Mouse (Mus musculus): Measurements from ENCODE around the gene B9d2. TPM values are rescaled to one million over a fixed set of nuclear protein-coding genes. Genes with fewer than 3 reads are reported as not detected.

Gene B9d2
- polyA plus RNA-seq, 1 experiment from 2014 or later: 24.9 TPM

GRCm38 (mm10) chr7:25707581-25708292 lies 27.2 kb downstream of the B9d2 start:
- peaks cover 15% of the 10 kb centered on the region for H3K27me3 ChIP-seq
- H3K4me3 ChIP-seq: no peak overlapping the region
- peaks cover 56% of the 10 kb centered on the region for H3K4me1 ChIP-seq
- no peak overlapping the region for H3K9ac ChIP-seq
- H3K9me3 ChIP-seq: no peaks in the 10 kb centered on the region
- peak overlapping the region; percentile 59 for H3K27ac ChIP-seq
- H3K4me2 ChIP-seq: no peak overlapping the region
- peaks cover 7% of the 10 kb centered on the region for H3K36me3 ChIP-seq
- no peak for ATAC-seq (ENCODE audit: insufficient number of reproducible peaks, low FRiP score, low TSS enrichment, low read depth)
- WGBS: 55% methylated on average over 15 of the region's 15 CpGs

GRCm38 (mm10) chr7:25709961-25710360 lies 29.4 kb downstream of the B9d2 start:
- Histone ChIP-seq H3K36me3 (peaks cover 29% of the 10 kb centered on the region), H3K4me1 (peaks cover 49% of the 10 kb centered on the region), H3K4me3 (no peak overlapping the region), H3K27me3 (0 out of 2 replicates have a peak, but pooled peaks cover 3% of the 10 kb centered on the region), H3K4me2 (peak overlapping the region; percentile 10; the same call in 1 of the 2 replicates), H3K9ac (no peak overlapping the region), H3K9me3 (no peaks in the 10 kb centered on the region), H3K27ac (peak overlapping the region; percentile 43; the same call in 1 of the 2 replicates)
- ATAC-seq (ENCODE audit: insufficient number of reproducible peaks, low FRiP score, low TSS enrichment, low read depth): no peak
- WGBS: 10% methylated on average over 12 of the region's 12 CpGs

DNA sequence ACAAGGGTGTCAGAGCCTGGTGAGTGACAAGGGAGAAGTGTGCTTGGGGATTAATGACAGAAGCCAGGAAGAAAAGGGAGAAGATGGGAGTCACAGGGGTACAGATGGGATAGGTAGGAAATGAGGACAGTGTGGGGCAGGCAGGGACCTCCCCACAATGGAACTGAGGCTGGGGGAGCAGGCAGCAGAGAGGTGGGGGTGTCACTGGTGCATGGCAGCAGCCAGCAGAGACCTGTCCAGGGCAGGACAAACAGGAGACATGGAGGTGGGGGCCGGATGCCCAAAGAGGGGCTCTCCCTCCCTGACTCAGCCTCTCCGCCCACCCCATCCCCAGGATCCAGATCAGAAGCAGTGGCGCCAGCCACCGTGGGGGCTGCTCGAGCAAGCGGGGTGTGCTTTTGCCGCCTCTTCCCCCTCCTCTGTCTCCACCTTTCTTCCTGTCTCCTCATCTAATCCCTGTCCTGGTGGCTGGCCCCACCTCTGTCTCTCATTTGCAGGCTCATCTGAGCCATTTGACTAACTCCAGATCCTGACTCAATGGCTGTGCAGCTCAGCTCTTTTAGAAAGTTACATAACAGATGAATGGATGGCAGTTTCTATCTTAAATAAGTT lies 30.0 kb downstream of the B9d2 start:
- 0 out of 2 replicates have a peak overlapping the region, but pooled peaks have one; percentile 22 for H3K27ac ChIP-seq
- H3K36me3 ChIP-seq: peaks cover 36% of the 10 kb centered on the region
- no peak overlapping the region for H3K9ac ChIP-seq
- H3K4me3 ChIP-seq: no peak overlapping the region
- H3K4me2 ChIP-seq: peak overlapping the region; percentile 10; the same call in 1 of the 2 replicates
- WGBS: 4% methylated on average over 7 of the region's 7 CpGs
- no peaks in the 10 kb centered on the region for H3K27me3 ChIP-seq
- no peak for ATAC-seq (ENCODE audit: insufficient number of reproducible peaks, low FRiP score, low TSS enrichment, low read depth)
- H3K4me1 ChIP-seq: peaks cover 47% of the 10 kb centered on the region
- no peaks in the 10 kb centered on the region for H3K9me3 ChIP-seq

DNA sequence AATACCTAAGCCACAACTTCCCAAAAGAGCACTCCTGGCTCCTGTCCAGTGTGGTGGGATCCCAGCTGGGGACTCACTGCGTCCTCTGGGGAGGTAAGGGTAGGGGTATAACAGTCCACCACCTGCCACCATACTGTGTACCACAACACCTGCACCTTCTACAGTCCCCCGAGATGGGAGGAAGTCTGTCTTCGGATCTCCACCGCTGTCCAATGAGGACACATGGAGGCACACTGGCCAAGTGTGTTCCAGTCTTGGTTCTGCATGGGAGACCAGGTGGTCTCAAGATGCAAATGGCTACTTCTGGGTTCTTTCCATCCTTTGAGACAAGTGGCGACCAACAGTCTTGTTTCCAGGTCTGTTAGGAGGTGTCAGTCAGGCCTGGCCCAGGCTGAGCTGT lies 30.6 kb downstream of the B9d2 start:
- no peak overlapping the region for H3K9ac ChIP-seq
- no peaks in the 10 kb centered on the region for H3K27me3 ChIP-seq
- H3K9me3 ChIP-seq: no peaks in the 10 kb centered on the region
- no peak overlapping the region for H3K4me3 ChIP-seq
- H3K4me1 ChIP-seq: peaks cover 47% of the 10 kb centered on the region
- H3K4me2 ChIP-seq: peak overlapping the region; percentile 10; the same call in 1 of the 2 replicates
- no peak for ATAC-seq (ENCODE audit: insufficient number of reproducible peaks, low FRiP score, low TSS enrichment, low read depth)
- peaks cover 41% of the 10 kb centered on the region for H3K36me3 ChIP-seq
- peak overlapping the region; percentile 61 for H3K27ac ChIP-seq
- 47% methylated on average over 5 of the region's 5 CpGs for WGBS

DNA sequence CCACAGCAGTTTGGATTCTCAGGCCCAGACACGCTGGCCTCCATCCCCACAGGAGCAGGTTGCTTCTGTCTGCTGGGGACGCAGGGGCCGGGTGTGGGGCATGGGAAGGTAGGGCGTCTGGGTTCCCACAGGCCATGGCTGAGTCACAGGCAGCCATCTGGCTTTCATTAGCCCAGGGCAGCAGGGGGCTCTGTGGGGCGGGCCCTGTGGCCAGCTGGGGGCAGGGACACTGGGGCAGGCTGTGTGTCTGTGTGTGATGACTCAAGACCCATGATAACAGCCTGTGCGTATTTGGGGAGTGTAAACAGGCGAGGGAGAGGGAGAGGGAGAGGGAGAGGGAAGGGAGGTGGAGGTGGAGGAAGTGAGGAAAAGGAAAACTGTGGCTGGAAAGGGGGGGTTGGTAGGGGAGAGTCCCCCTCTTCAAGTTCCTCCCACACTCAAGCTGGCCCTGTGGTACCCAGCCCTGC lies 31.2 kb downstream of the B9d2 start:
- Histone ChIP-seq H3K36me3 (peaks cover 45% of the 10 kb centered on the region), H3K4me1 (peaks cover 47% of the 10 kb centered on the region), H3K4me2 (no peak overlapping the region), H3K9ac (no peak overlapping the region), H3K4me3 (no peak overlapping the region), H3K9me3 (no peaks in the 10 kb centered on the region), H3K27me3 (no peaks in the 10 kb centered on the region), H3K27ac (peak overlapping the region; percentile 61)
- 0 out of 2 replicates have a peak, but pooled peaks have one; percentile 16 for ATAC-seq (ENCODE audit: insufficient number of reproducible peaks, low FRiP score, low TSS enrichment, low read depth)
- 16% methylated on average over 7 of the region's 7 CpGs for WGBS

GRCm38 (mm10) chr7:25712801-25713200 lies 32.2 kb downstream of the B9d2 start:
- Histone ChIP-seq H3K4me3 (no peak overlapping the region), H3K27me3 (no peaks in the 10 kb centered on the region), H3K9me3 (no peaks in the 10 kb centered on the region), H3K36me3 (peaks cover 45% of the 10 kb centered on the region), H3K9ac (no peak overlapping the region), H3K4me1 (peaks cover 43% of the 10 kb centered on the region), H3K27ac (no peak overlapping the region), H3K4me2 (no peak overlapping the region)
- 85% methylated on average over 9 of the region's 9 CpGs for WGBS
- no peak for ATAC-seq (ENCODE audit: insufficient number of reproducible peaks, low FRiP score, low TSS enrichment, low read depth)

GRCm38 (mm10) chr7:25714581-25714980 lies 34.0 kb downstream of the B9d2 start:
- Histone ChIP-seq H3K4me1 (peaks cover 48% of the 10 kb centered on the region), H3K4me3 (no peak overlapping the region), H3K4me2 (no peak overlapping the region), H3K9me3 (no peaks in the 10 kb centered on the region), H3K36me3 (peaks cover 45% of the 10 kb centered on the region), H3K27ac (no peak overlapping the region), H3K9ac (no peak overlapping the region), H3K27me3 (no peaks in the 10 kb centered on the region)
- WGBS: 91% methylated on average over 8 of the region's 8 CpGs
- no peak for ATAC-seq (ENCODE audit: insufficient number of reproducible peaks, low FRiP score, low TSS enrichment, low read depth)

DNA sequence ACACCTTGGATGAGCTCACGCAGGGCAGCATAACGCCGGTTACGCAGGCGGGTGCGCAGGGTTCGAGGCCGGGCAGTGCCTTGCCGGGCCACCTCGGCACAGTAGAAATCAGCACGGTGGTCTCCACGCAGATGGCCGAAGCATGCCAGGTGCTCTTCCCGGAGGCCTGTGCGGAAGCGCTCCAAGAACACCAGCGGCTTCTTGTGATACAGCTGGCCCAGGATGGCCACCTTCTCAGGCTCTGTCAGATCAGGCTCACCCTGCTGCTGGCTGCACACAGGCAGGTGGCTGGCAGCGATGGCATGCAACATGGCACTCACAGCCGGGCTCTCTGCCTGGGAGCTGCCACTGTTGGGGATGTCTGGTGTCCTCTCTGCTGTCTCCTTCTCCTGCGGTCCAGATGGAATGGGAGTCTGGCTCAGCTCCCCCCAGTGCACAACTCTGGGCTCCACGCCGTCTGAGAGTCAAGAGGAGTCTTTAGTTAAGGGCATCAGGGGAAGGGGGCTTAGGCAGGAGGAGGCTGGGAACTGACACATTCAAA lies 35.2 kb downstream of the B9d2 start:
- Histone ChIP-seq H3K9me3 (no peaks in the 10 kb centered on the region), H3K36me3 (peaks cover 55% of the 10 kb centered on the region)
- ATAC-seq (ENCODE audit: insufficient number of reproducible peaks, low FRiP score, low TSS enrichment, low read depth): no peak

GRCm38 (mm10) chr7:25717478-25717877 lies 36.9 kb downstream of the B9d2 start:
- Histone ChIP-seq H3K4me2 (peak overlapping the region; percentile 76), H3K4me1 (peaks cover 27% of the 10 kb centered on the region), H3K27me3 (no peaks in the 10 kb centered on the region), H3K4me3 (peak overlapping the region; percentile 79), H3K27ac (no peak overlapping the region), H3K36me3 (peaks cover 62% of the 10 kb centered on the region), H3K9me3 (no peaks in the 10 kb centered on the region), H3K9ac (no peak overlapping the region)
- no peak for ATAC-seq (ENCODE audit: insufficient number of reproducible peaks, low FRiP score, low TSS enrichment, low read depth)
- 86% methylated on average over 3 of the region's 3 CpGs for WGBS

More for the DNA sequence above, 35.2 kb downstream of the B9d2 start:
- Histone ChIP-seq H3K4me2 (no peak overlapping the region), H3K9ac (no peak overlapping the region), H3K4me3 (no peak overlapping the region), H3K27ac (no peak overlapping the region), H3K4me1 (peaks cover 43% of the 10 kb centered on the region), H3K27me3 (no peaks in the 10 kb centered on the region)
- 95% methylated on average over 22 of the region's 22 CpGs for WGBS

DNA sequence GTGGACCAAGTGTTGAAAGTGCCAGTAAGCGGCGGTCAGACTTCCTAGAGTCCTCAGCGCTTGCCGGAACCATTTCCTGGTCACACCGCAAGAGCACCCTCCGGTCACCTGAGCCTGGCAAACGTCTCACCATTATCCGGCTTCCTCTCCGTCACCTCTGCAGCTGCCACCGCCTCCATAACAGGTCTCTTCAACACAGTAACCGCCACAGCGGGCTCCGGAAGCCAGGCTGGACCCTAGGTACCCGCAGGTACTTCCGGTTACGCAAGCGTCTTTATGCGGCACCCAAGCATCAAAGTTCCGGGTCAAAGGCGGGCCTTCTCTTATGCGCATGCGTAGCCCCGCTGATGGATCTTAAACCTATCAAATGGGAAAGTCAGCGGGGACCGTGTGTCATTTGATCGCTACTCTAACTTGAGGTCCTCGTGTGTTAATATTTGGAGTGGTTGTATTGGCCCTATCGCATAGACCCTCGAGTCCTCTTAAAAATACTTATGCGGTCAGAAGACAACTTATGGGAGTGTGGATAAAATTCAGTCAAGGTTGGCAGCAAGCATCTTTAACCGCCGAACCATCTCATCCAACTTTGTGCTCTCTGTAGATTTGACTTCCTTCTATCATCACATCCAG lies 38.3 kb downstream of the B9d2 start, which contains the start of gene Ccdc97:
Gene Ccdc97 (minus strand): TSS at position 301 of the 630 bp plus-strand sequence.
- peak within 1 kb of the TSS; percentile 79 for H3K4me3 ChIP-seq
- H3K27me3 ChIP-seq: no peaks in the 10 kb centered on the region
- peaks cover 62% of the 10 kb centered on the region for H3K36me3 ChIP-seq
- no peaks in the 10 kb centered on the region for H3K9me3 ChIP-seq
- peaks cover 22% of the 10 kb centered on the region for H3K4me1 ChIP-seq
- H3K4me2 ChIP-seq: peak within 1 kb of the TSS; percentile 76
- 4% methylated on average over 32 of the region's 32 CpGs for WGBS
- peak within 1 kb of the TSS; percentile 90 for H3K27ac ChIP-seq
- H3K9ac ChIP-seq: peak within 1 kb of the TSS; percentile 55
- peak; percentile 78 for ATAC-seq (ENCODE audit: insufficient number of reproducible peaks, low FRiP score, low TSS enrichment, low read depth)

DNA sequence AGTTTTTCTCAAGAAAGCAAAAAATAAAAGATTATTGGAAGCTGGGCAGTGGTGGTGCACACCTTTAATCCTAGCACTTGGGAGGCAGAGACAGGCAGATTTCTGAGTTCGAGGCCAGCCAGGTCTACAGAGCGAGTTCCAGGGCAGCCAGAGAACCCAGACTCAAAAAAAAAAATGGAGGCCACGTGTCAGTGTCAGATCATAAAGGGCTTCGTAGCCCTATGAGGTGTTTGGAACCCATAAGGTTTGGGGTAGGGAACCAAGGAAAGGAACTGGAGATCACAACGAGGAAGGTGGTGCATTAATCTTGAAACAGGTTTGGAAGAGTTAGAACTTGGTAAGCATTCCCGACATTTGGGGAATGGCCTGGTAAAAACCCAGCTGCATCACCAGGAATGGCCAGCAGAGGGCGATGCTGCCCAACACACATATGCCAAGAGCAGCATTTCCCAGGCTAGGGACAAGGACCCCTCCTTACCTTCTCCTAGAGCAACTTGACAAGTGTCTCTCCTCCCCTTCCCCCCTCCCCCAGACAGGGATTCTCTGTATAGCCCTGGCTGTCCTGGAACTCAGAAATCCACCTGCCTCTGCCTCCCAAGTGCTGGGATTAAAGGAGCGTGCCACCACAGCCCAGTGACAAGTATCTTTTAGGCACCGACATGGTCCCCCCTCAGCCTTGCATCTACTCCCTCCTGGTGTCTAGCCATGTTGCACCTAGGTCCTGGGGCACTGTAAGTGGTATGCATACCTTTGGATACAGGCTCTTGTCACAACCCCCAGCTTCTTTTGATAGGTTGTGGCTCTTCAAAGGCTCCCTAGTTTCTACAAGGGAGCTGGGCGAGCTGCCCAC lies 39.4 kb downstream of the B9d2 start:
- H3K4me2 ChIP-seq: peak overlapping the region; percentile 76; the same call in 1 of the 2 replicates
- H3K9me3 ChIP-seq: no peaks in the 10 kb centered on the region
- 58% methylated on average over 10 of the region's 10 CpGs for WGBS
- no peak overlapping the region for H3K4me3 ChIP-seq
- peaks cover 62% of the 10 kb centered on the region for H3K36me3 ChIP-seq
- ATAC-seq (ENCODE audit: insufficient number of reproducible peaks, low FRiP score, low TSS enrichment, low read depth): peak; percentile 42; the same call in 1 of the 2 replicates
- H3K9ac ChIP-seq: no peak overlapping the region
- H3K27ac ChIP-seq: peak overlapping the region; percentile 90; the same call in 1 of the 2 replicates
- peaks cover 22% of the 10 kb centered on the region for H3K4me1 ChIP-seq
- H3K27me3 ChIP-seq: no peaks in the 10 kb centered on the region

Measured in limb, embryonic 15.5 days (tissue).